Mouse (Mus musculus) granulocyte monocyte progenitor cell, adult 5-6 weeks (primary cell): ENCODE measurements at regions not wholly inside any gene's neighbourhood (a gene's known extent, or its start where the extent isn't known, plus 50 kb on each side); places are given as distances from the start of the nearest gene placed in this dataset.

Experiments
- ATAC-seq: replicated peaks from 2 replicates; pipeline ENCODE4 v1.8.0; 2016; ENCODE audit warnings: mild to moderate bottlenecking, moderate TSS enrichment, inconsistent platforms; ENCODE audit not compliant: poor library complexity, severe bottlenecking

DNA sequence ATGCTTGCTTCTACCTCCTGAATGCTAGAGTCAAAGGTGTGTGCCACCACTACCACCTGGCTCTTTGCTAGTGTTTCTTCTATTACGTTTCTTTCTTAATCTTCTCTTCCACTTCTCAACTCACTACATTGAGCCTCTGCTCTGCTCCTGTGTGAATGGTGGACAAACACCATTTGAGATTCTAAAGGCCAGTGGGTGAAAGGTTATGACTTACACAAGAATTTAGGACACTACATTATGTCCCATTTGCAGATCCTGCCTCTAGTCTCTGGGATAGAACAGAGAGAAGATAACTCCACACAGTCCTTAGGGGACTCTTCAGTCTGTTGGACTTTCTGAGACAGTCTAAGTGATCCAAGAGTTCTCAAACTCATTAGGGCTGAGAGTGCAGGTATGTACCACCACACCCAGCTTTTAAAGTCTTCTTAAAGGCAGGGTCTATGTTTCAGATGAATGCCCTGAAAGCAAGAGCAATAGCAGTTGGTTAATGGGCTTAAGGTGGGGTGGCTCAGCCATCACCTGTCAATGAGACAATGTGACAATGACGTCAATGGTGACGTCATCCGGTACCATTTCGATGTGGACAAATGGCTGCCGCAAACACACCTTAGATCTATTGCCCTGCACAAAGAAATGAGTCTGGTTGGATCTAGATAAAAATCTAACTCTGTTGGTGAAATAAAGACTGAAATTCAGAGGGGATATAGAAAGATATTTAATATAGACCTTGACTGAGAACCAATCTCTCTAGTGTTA, 131.4 kb downstream of the Cd24a start:
- ATAC-seq: no peak

DNA sequence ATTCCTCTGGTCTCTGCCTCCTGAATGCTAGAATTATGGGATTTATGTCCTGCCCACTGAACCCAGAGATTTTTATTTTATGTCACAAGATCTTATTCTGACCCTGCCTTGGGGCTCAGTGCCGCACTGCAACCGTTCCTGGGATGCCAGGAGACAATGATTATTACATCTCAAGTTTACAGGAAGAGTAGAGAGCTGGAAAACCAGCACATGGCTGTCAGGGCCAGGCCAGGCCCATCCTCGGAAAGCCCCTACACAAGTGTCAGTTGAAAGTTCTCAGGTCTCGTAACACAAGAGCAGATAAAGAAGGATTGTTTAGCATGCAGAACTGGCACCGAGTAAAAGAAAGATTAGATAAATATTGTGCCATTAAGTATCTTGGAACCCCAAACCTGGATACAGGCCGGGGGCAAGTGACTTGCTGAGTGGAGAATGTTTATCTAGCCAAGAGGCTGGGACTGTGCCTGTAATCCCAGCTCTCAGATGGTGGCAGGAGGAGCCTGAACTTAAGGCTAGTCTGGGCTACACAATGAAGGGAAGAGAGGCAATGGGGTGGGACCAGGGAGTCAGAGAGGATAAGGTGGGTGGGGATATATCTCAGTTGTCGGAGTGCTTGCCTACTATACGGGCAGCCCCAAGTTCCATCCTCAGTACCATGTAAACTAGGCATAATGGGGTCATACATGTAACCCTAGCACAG, 132.3 kb downstream of the Cd24a start:
- ATAC-seq: no peak

DNA sequence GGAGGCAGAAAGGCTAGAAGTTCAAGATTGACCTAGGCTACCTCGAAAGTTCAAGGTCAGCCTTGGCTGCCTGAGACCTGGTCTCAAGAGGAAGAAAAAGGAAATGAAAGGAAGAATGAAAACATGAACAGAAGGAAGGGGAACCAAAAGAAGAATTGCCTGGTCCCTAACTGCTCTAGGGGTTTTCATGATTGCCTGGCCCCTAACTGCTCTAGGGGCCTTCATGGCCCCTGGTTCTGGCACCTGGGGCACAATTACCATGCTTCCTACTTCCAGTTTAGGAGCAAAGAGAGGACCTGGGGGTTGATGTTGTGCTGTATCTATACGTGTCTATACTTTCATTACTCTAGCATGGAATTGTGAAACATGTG, 132.8 kb downstream of the Cd24a start:
- peak; percentile 41 for ATAC-seq

DNA sequence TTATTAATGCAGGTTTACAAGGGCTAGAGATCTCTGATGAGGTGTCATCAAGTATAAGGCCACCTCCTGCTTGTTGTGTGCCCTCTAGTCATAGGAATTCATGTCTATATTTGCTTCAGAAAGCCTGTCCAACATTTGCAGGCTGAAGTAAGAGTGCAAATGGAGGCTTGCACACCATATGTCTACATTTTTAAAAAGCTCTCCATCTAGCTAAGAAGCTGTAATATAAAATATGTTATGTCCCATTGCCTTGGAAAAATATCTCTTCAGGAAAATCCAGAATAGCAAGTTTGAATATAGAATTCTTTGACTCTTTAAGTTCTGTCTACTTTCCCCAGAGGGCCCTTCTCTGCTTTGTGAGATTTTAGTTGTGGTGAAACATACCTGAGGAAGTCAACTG, 134.6 kb downstream of the Cd24a start:
- ATAC-seq: no peak

DNA sequence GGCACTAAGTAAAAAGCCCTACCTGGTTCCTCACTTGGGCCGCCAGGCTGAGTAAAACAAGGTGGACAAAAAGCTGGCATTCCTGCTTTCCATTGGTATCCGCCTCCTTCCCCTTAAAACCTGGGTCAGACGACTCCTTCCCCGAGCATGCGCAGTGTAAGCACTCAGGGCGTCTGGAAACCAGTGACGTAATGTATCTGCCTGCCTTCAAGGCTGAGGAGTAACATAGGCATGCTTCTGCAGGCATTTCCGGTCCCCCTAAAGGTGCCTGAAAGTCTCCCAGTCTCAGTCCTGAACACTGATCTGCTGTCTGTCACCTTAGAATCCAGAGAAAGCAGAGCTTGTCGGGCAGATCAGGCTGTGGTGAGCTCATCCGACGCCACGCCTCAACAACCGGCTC, 140.7 kb downstream of the Cd24a start:
- ATAC-seq: no peak

DNA sequence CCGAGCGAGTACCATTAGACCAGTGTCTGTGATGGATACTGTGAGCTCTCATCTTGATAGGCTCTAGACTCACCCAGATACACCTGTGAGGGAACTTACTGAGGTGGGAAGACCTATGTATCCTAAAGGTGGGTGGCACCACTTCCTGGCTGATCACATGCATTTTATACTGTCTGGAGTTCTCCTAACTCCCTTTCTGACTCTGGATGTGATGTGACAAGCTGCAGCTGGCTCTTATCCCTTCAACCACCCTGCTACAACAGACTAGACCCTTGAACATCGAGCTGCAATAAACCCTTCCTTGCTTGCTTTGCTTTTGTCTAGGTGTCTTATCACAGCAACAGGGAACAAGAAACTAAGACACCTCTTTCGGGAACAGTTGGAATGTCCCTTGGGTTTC, 143.3 kb downstream of the Cd24a start:
- no peak for ATAC-seq

DNA sequence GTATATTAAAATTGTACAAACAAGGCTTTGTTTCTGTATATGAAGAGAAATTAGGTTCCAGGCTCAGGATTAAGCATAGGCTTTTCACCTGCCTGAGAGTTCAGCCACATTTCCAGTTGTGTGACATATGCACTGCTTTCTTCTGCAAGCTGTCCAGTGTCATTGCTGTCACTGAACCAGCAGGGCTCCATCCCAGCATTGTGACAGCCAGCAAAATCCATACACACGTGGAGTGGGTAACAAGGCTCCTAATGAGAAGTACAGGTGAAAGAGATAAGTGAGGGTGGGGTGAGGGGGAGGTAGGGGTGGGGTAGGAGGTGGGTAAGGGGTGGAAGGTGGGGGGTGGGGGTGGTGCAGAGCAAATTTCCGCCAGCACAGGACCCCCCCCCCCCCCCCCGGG, 144.1 kb downstream of the Cd24a start:
- ATAC-seq: no peak

DNA sequence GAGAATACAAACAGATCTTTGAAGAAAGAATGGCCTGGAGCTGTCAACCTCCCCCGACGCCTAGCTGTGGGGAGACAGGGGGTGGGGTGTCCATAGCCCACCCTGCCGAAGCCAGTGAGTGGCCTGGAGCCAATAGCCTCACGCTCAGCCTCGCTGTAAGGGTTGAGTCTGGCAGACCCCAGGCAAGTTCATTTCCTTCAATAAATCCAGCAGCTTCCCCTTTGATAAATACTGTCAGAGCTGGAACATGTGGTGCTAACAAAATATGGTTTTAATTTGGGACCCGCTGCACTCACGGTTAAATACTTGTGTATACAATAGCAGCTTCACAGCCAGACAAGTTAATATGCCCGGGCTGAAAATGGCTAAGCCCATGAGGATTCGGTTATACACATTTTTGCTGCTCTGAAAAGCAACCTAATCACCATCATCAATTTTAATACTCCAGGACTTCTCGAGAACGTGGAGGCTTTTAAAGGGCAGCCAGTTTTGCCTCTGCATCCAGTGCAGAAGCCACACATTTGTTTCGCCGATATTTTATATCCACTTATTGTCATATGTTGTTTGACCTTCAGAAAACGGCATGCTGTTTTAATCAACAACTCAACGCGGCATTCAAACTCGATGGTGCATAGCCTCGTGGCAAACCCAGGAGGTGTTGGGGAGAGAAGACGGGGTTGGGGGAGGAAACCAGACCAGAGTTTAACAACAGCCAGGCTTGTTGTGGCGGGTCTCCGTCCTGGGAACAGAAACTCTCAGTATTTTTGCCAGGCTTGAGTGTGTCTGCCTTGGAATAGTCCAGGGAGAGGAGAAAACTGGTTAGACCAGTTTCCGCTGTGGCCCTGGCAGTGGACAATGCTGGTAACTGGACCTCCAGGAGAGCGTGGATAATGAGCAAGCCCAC, 144.9 kb downstream of the Cd24a start:
- peak; percentile 51 for ATAC-seq

DNA sequence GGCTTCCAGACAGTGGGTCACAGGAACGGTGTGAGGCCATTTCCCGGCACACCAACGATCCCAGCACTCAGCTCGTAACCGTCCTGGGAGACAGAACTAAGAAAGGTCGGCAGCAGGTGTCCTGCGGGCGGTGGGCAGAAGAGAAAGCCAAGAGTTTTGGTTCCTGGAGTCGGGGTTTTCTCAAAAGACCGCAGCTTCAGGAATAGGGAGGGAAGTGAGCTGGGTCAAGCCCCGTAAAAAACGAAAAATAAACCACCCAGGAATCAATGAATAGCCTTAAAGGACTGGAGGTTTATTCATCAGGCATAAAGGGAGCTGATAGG, 145.5 kb downstream of the Cd24a start:
- peak; percentile 6; the same call in 1 of the 2 replicates for ATAC-seq

DNA sequence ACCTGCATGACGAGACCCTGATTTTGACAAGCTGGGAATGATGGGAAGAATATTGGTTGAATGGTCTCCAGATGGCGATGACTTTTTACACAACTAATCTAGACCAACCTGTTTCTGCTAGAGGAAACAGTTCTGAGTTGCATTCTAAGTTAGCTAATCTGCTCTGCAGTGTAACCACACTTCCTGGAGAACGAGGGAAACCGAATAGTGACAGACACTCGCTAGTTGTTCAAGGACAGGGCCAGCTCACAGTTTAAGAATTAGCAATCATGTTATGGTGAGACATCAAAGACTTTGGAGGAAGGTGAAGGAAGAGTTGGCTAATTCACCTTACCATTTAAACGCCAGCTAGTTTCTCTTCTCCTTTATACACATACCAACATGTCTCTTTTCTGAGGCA, 149.7 kb downstream of the Cd24a start:
- peak; percentile 83 for ATAC-seq

DNA sequence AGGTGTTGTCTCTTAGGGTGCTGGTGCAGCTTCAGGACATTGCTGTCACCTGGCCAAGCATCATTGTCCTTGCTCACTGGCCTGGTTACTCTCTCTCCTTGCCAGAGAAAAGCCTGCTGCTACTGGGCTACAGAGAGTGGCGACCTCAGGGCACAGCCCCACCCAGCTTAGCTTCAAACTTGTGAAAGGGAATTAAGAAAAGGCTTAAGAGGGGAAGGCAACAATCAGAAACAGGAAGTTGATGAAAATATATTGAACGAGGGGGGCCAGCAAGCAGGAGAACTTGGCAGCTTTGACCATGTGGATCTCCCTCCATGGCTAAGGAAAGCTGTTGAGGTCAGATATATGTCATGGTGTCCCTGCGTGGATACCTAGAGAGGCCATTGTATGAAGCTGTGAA, 151.1 kb downstream of the Cd24a start:
- peak; percentile 70 for ATAC-seq

DNA sequence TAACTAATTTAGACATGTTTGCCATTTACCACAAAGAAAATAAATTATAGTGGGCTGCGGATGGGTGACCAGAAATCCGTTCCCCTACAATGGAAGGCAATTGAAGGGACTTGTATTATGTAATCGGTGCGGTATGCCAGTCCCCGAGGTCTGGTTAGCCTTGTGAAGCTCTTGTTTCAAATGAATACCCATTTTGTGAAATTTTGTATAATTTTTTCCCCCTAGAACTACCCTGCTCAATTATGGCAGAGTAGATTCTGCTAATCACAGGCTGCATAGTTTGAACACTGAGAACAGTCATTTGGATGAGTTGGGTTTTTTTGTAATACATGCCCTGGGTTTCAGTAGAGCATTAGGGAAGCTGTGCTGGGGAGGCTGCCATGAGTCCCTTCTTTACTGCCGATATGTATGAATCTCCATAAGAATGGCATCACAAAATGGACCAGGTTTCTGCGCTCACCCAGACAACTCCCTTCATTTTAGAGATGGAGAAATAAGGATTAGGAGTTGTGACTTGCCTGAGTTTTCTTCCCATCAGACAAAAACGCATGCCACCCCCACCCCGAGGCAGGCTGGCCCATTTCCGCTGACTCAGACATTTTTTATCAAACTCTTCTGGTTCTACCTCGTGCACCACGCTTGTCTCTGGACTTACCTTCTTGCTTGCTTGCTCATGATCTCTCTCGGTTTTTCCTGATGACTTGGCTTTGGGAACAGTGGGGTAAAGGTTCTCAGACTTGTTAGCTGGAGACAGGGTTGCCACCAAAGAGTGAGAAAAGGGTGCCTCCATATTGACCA, 155.7 kb downstream of the Cd24a start:
- ATAC-seq: no peak

DNA sequence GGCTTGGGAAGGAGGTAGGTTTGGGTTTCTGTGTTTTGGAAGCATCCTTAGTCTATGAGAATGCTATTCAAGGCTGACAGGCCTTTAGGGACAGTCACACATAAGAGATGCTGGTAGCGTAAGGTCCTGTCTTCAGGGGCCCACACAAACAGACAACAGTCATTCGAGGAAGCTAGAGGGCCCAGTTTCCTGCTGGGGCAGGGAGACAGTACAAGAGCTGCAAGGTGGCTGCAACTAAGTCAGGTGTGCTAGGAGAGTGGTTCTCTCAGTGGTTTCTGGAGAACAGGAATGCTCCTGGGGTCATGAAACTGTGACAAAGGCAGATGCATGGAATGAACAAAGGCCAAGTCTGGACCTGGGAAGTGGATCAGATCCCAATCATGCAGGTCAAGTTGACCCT, 161.1 kb downstream of the Cd24a start:
- no peak for ATAC-seq

DNA sequence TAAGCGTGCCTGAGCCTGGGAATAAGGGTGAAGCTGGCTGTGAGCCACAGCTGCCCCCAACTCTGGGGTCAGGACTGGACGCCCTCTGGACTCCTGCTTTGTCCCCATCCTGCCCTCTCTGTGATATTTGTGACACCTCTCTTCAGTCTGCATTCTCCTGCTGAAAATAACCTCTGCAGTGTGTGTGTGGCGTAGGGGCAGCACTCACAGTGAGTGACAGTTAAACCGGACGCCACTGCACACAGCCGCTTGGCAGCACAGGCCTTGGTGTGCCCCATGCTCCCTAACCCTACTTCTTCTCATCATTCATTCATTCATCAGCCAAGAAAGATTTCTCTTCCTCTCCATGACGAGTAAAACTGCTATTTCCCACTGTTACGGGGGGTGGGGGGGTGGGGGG, 161.6 kb downstream of the Cd24a start:
- ATAC-seq: no peak

DNA sequence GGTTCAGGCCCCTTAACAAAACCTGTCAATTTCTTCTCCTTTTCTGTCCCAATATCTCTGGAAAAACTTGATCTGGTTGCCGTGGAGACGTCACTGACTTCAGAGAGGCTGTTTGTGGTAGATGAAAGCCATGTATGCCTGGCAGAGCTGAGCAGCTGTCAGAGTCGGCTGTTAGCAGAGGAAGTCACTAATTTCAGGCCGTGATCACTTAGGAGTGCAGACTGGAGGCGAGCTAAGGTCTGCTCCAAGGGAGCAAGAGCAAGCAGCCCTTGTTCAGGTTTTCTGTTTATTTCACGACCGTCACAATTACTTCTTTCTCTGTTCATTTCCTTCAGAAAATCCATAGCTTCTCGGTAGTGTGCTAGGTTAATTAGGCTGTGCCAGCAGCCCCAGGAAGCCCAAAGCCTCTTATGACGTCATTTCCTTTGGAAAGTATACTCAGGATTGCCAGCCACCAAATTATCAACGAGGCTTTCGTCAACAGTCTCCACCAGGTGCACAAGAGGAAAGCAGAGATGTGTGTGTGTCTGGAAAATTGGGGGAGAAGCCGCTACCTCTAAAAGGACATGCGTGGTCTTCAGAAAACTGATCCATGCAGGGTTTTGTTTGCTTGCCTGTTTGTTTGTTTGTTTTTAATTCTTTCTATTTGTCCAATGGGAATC, 161.2 kb downstream of the Qrsl1 start:
- peak; percentile 79 for ATAC-seq

DNA sequence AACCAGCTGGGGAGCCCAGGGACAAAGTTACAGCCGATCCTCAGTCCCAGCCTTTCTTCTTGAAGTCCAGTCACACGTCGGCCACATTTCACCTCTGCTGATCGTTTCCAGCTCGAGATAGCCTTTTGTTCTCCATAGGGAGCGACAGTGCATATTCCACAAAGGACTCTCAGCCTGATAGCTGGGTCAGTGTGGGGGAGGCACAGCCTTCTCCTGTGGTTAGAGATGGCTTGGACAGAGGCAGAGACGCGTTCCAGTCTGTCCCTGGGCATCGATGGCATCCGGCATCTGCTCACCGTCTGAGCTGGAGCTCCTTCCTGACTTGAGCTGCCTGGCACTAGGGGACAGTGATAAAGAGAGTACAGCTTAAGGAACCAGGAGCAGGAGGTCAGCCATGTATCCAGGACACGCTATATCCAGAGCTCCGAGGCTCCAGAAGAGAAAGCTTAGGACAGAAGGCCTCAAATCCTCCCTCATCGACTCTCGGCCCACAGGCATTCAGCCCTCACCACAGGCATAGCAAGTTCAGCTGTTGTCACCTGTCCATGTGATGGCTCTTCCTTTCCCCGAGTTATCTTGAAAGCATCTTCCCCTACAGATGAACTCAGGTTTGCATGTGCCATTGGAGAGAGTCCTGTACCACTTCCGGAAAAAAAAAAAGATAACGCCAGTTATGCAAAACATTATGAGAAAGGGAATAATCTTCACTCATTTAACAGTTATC, 160.0 kb downstream of the Qrsl1 start:
- ATAC-seq: no peak

DNA sequence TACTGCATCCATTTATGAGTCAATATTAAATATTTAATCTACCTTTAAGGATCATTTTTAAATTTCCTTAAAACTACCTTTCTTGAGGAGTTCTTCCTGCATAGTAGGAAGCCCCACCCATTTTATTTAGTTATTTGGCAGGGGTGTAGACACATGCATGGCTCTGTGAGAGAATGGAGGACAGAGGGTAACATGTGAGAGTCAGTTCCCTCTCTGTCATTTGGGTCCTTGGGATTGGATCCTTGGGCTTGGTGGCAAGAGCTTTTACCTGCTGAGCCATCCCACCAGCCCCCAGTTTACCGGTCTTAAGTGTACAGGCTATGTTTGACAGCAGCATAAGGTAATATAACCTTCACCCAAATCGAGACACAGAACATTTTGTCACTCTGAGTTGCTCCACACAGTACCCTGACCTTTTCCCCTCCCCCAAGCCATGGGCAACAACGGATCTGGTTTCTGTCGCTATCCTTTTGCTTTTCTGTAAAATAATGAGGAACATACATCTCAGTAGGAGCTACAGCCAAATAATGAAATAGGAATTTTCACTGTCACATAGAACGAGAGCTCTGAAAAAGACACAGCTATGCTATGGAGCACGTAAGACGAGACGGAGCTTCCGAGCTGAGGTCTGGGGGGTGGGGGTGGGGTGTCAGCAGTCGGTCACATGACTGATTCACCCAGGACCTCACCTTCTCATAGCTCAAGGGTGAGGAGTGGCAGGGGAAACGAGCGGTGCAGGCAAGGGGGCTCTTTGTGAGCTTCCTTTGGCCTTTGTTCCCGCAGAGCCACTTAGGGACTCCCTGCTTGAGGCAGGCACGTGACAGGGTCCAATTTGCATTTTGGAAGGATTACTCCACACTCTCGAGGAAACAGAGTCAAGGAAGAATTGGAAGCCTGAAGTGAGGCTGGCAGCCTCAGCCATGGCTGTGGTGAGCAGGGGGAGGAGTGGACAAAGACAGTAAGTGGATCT, 159.2 kb downstream of the Qrsl1 start:
- peak; percentile 40 for ATAC-seq
